8 mouse cellular contexts compared by ENCODE assay signal in genomic region chr11:74876801-74877200, GRCm38 (mm10). TPM values are rescaled to one million over a fixed set of nuclear protein-coding genes. Genes with fewer than 3 reads are reported as not detected.
DNase-seq lines count a peak whose midpoint lies in the region; ATAC-seq lines count a peak whose summit lies in the region.

No protein-coding gene starts in this region.

- H3K9me3 ChIP-seq in hindbrain, embryonic 13.5 days = no peaks in the 10 kb centered on the region
- no peaks in the 10 kb centered on the region for H3K9me3 ChIP-seq in stomach, embryonic 14.5 days (ENCODE audit: control insufficient read depth, low read depth, low read length)

- peak overlapping the region; percentile 84 for H3K27ac ChIP-seq in hindbrain, embryonic 13.5 days
- no peak overlapping the region for H3K27ac ChIP-seq in stomach, embryonic 14.5 days (ENCODE audit: low read length)

- ATAC-seq in hindbrain, embryonic 13.5 days (ENCODE audit: low FRiP score) = peak; percentile 93
- ATAC-seq in stomach, embryonic 14.5 days (ENCODE audit: insufficient number of reproducible peaks, insufficient read depth, low FRiP score, low read depth) = peak; percentile 65; the same call in 1 of the 2 replicates
- ATAC-seq in megakaryocyte-erythroid progenitor cell, adult 5-6 weeks (replicated peaks; ENCODE audit: low FRiP score, low TSS enrichment, poor library complexity, severe bottlenecking) = no peak

- peak; percentile 94 for DNase-seq in ZHBTc4 (ENCODE audit: low read depth, low spot score)
- peak; percentile 86 for DNase-seq in cerebellum, postnatal 14 days
- peak; percentile 30 to 36 for DNase-seq in frontal cortex, postnatal 25 days (ENCODE audit: low spot score in 2 of 2)
- peak; percentile 69 to 79 for DNase-seq in layer of hippocampus, postnatal 14 days (ENCODE audit: low spot score in 2 of 2)
- DNase-seq in lung, postnatal 4 days = peak; percentile 44 to 50

- peak overlapping the region; percentile 16; the same call in 1 of the 2 replicates for H3K4me3 ChIP-seq in hindbrain, embryonic 13.5 days
- H3K4me3 ChIP-seq in stomach, embryonic 14.5 days (ENCODE audit: low read depth, low read length) = no peak overlapping the region

- WGBS in hindbrain, embryonic 13.5 days = 1% methylated on average over 9 of the region's 9 CpGs
- WGBS in stomach, embryonic 14.5 days = 3% methylated on average over 9 of the region's 9 CpGs

- no peaks in the 10 kb centered on the region for H3K36me3 ChIP-seq in hindbrain, embryonic 13.5 days
- H3K36me3 ChIP-seq in stomach, embryonic 14.5 days (ENCODE audit: control insufficient read depth, insufficient read depth, low read length) = no peaks in the 10 kb centered on the region

- H3K4me2 ChIP-seq in hindbrain, embryonic 13.5 days = peak overlapping the region; percentile 45
- H3K4me2 ChIP-seq in stomach, embryonic 14.5 days (replicated peaks; ENCODE audit: low read depth, low read length) = peak overlapping the region; percentile 39

- H3K9ac ChIP-seq in hindbrain, embryonic 13.5 days = no peak overlapping the region
- H3K9ac ChIP-seq in stomach, embryonic 14.5 days (replicated peaks; ENCODE audit: low read depth, low read length) = no peak overlapping the region

- H3K4me1 ChIP-seq in hindbrain, embryonic 13.5 days (replicated peaks) = peaks cover 40% of the 10 kb centered on the region
- H3K4me1 ChIP-seq in stomach, embryonic 14.5 days (ENCODE audit: control insufficient read depth, insufficient read depth, low read length) = peaks cover 7% of the 10 kb centered on the region; the same call in 1 of the 2 replicates

- H3K27me3 ChIP-seq in hindbrain, embryonic 13.5 days = no peaks in the 10 kb centered on the region
- H3K27me3 ChIP-seq in stomach, embryonic 14.5 days (ENCODE audit: control insufficient read depth, insufficient read depth, low read length) = no peaks in the 10 kb centered on the region

RNA-seq across cellular contexts. Expression of gene Sgsm2, which starts 20.1 kb away (rescaled TPM):
- polyA plus RNA-seq in hindbrain, embryonic 13.5 days (2015; fragmentation: Nextera tagmentation; extraction: Ambion mirVana) = 17.8 and 19.1 TPM in 2 replicates
- 10 to 100 TPM; 69.6 to 73.0 TPM for total RNA-seq in layer of hippocampus, postnatal 14 days (2021)
- 6.9 and 8.7 TPM in 2 replicates for polyA plus RNA-seq in stomach, embryonic 14.5 days (2014; fragmentation: Nextera tagmentation; extraction: Ambion mirVana)
- total RNA-seq in megakaryocyte-erythroid progenitor cell, adult 5-6 weeks (2014; fragmentation: Nextera tagmentation) = 8.3 and 10.3 TPM in 2 replicates
- 3.1 and 10.1 TPM in 2 replicates for total RNA-seq in megakaryocyte-erythroid progenitor cell, adult 5-6 weeks (2017)

RNA-seq across cellular contexts. Expression of gene Tsr1, which starts 21.1 kb away (rescaled TPM):
- polyA plus RNA-seq in hindbrain, embryonic 13.5 days (2015; fragmentation: Nextera tagmentation; extraction: Ambion mirVana) = 29.4 and 29.6 TPM in 2 replicates
- total RNA-seq in layer of hippocampus, postnatal 14 days (2021) = 10 to 100 TPM; 35.8 to 37.0 TPM
- polyA plus RNA-seq in stomach, embryonic 14.5 days (2014; fragmentation: Nextera tagmentation; extraction: Ambion mirVana) = 50.5 and 56.6 TPM in 2 replicates
- 80.0 and 80.7 TPM in 2 replicates for total RNA-seq in megakaryocyte-erythroid progenitor cell, adult 5-6 weeks (2014; fragmentation: Nextera tagmentation)
- total RNA-seq in megakaryocyte-erythroid progenitor cell, adult 5-6 weeks (2017) = 139 and 154 TPM in 2 replicates

RNA-seq across cellular contexts. Expression of gene Mnt, which starts 46.1 kb away (rescaled TPM):
- 9.0 and 9.1 TPM in 2 replicates for polyA plus RNA-seq in hindbrain, embryonic 13.5 days (2015; fragmentation: Nextera tagmentation; extraction: Ambion mirVana)
- 10 to 100 TPM; 28.4 to 29.6 TPM for total RNA-seq in layer of hippocampus, postnatal 14 days (2021)
- polyA plus RNA-seq in stomach, embryonic 14.5 days (2014; fragmentation: Nextera tagmentation; extraction: Ambion mirVana) = 4.3 and 5.3 TPM in 2 replicates
- total RNA-seq in megakaryocyte-erythroid progenitor cell, adult 5-6 weeks (2014; fragmentation: Nextera tagmentation) = 9.1 and 17.1 TPM in 2 replicates
- 2.6 and 3.6 TPM in 2 replicates for total RNA-seq in megakaryocyte-erythroid progenitor cell, adult 5-6 weeks (2017)

RNA-seq across cellular contexts. Expression of gene Smg6, which starts 48.8 kb away (rescaled TPM):
- 17.8 and 18.4 TPM in 2 replicates for polyA plus RNA-seq in hindbrain, embryonic 13.5 days (2015; fragmentation: Nextera tagmentation; extraction: Ambion mirVana)
- 10 to 100 TPM; 23.8 to 24.9 TPM for total RNA-seq in layer of hippocampus, postnatal 14 days (2021)
- 18.7 and 19.9 TPM in 2 replicates for polyA plus RNA-seq in stomach, embryonic 14.5 days (2014; fragmentation: Nextera tagmentation; extraction: Ambion mirVana)
- total RNA-seq in megakaryocyte-erythroid progenitor cell, adult 5-6 weeks (2014; fragmentation: Nextera tagmentation) = 39.9 and 41.6 TPM in 2 replicates
- 41.3 and 49.0 TPM in 2 replicates for total RNA-seq in megakaryocyte-erythroid progenitor cell, adult 5-6 weeks (2017)

RNA-seq across cellular contexts. Expression of gene Srr, which starts 48.9 kb away (rescaled TPM):
- 34.1 and 34.4 TPM in 2 replicates for polyA plus RNA-seq in hindbrain, embryonic 13.5 days (2015; fragmentation: Nextera tagmentation; extraction: Ambion mirVana)
- 10 to 100 TPM; 94.4 to 98.0 TPM for total RNA-seq in layer of hippocampus, postnatal 14 days (2021)
- 20.2 and 23.8 TPM in 2 replicates for polyA plus RNA-seq in stomach, embryonic 14.5 days (2014; fragmentation: Nextera tagmentation; extraction: Ambion mirVana)
- 6.9 and 9.7 TPM in 2 replicates for total RNA-seq in megakaryocyte-erythroid progenitor cell, adult 5-6 weeks (2014; fragmentation: Nextera tagmentation)
- 4.9 and 7.4 TPM in 2 replicates for total RNA-seq in megakaryocyte-erythroid progenitor cell, adult 5-6 weeks (2017)

Comparison
In these comparisons a context has a peak if more than half of its experiments do, and no peak if none do; other contexts are left out.
1. DNase-seq: peak in every context shown above with its lines; median percentile 94 in ZHBTc4; 86 in cerebellum, postnatal 14 days; 74 in layer of hippocampus, postnatal 14 days; 47 in lung, postnatal 4 days; 33 in frontal cortex, postnatal 25 days.
2. RNA of gene Sgsm2, which starts 20.1 kb away (total RNA-seq): 69.6 to 73.0 TPM in layer of hippocampus, postnatal 14 days; 3.1 to 10.3 TPM in megakaryocyte-erythroid progenitor cell, adult 5-6 weeks; every median in the first group is over 4 times any median in the second.